Mouse (Mus musculus): ENCODE data around the gene Clec3b. TPM values are rescaled to one million over a fixed set of nuclear protein-coding genes. Genes with fewer than 3 reads are reported as not detected.

The Clec3b gene
- polyA plus RNA-seq, 1 experiment: 150 TPM

- DNase-seq (ENCODE audit: low read depth): no peak
Measured at GRCm38 (mm10) chr9:123153121-123153520, 2.4 kb downstream of the Clec3b start.

DNA sequence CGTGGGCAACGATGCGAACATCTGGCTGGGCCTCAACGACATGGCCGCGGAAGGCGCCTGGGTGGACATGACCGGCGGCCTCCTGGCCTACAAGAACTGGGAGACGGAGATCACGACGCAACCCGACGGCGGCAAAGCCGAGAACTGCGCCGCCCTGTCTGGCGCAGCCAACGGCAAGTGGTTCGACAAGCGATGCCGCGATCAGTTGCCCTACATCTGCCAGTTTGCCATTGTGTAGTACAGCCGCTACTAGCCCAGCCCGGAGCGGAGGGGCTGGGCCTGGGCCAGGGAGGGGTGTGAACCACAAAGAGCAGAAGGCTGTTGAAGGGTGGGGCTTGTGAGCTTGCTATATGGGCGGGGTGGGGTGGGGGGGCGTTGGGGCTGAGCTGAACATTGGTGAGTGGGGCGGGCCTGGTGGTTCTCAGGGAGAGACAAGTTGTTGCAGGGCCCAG, 6.2 kb downstream of the Clec3b start:
- DNase-seq (ENCODE audit: low read depth): no peak

GRCm38 (mm10) chr9:123157699-123158098, 7.0 kb downstream of the Clec3b start:
- DNase-seq (ENCODE audit: low read depth): no peak

- no peak for DNase-seq (ENCODE audit: low read depth)
Measured at GRCm38 (mm10) chr9:123158125-123158836, 7.5 kb downstream of the Clec3b start.

GRCm38 (mm10) chr9:123159330-123159729, 8.6 kb downstream of the Clec3b start:
- DNase-seq (ENCODE audit: low read depth): no peak

DNA sequence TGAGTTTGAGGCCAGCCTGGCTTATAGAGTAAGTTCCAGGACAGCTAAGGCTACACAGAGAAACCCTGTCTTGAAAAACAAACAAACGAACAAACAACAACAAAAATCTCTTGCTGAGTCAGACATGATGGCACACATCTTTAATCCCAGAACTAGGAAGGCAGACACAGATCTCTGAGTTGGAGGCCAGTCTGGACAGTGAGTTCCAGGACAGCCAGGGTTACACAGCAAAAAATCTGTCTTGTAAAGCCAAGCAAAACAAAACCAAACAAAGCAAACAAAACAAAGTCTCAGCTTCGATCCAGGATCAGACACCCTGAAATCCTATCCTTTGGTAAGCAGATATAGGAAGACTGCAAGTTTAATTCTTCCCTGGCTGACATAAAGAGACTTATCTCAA, 11.0 kb downstream of the Clec3b start:
- no peak for DNase-seq (ENCODE audit: low read depth)

GRCm38 (mm10) chr9:123162985-123163694, 12.4 kb downstream of the Clec3b start:
- DNase-seq (ENCODE audit: low read depth): no peak

DNA sequence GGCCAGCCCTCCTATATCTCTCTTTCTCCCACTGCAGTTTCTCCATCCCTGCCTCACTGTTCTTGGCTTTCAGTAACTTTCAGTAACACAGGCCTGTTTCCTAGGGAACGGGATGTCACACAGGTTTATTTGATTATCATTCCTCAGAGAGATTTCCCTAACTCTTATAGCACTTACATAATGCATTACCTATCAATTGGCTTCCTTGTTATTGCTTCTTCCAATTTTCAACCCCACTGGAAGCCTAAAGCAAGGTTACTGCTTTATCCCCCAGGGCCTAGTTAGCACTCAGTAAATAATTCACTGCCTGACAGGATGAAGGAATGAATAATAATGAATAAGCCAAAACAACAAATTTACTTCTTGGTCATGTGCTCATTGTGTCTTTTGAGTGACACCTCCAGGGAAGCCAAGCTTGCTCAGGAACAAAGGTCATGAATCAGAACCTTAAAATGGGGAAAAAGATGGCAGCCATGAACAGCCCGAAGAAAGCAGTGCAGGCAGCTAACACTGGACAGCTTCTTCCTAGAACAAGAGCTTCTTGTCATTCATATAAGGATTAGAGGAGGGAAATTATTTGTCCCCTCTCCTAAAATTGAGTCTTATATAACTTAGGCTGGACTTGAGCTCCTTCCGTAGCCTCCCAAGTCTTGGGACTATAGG, 15.2 kb downstream of the Clec3b start:
- DNase-seq (ENCODE audit: low read depth): no peak

GRCm38 (mm10) chr9:123173760-123174159, 23.0 kb downstream of the Clec3b start:
- DNase-seq (ENCODE audit: low read depth): no peak

DNA sequence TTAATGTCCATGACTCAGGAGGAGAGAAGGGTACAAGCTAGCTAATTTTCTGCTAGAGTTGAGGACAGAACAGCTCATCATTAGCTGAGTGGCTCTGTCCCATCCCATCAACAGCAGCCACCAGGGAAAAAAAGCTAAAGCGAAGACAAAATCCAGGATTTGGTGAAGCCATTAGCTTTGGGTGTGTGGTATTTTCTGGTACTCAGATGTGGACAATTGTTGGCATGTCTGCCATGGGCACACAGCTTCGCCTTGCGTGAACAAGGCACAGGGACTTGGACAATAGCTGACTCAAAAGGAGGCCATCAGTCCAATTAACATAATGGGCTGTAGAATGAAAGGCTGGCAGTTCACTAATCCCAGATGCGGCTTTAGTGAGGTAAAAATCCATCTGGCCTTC, 23.6 kb downstream of the Clec3b start:
- DNase-seq (ENCODE audit: low read depth): no peak

- no peak for DNase-seq (ENCODE audit: low read depth)
Measured at GRCm38 (mm10) chr9:123177380-123178048, 26.8 kb downstream of the Clec3b start.

DNA sequence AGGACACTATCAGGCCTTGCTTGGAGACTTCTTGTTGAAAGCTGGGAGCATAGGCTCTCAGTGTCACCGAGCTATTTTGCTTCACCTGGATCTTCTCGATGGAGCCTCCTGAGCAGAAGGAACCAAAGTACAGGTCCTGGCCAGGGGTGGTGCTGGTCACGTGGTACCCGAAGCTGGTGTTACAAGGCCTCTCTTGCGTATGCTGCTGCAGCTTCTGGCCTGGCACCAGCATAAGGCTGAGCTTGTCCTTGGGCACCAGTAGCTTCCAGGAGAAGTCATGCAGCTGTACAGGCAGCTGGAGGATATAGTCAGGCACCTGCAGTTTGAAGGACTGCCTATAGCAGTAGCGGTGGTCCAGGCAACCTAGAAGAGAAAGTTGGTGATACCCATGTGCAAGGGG, 29.3 kb downstream of the Clec3b start:
- DNase-seq (ENCODE audit: low read depth): no peak

GRCm38 (mm10) chr9:123183226-123183625, 32.5 kb downstream of the Clec3b start:
- DNase-seq (ENCODE audit: low read depth): no peak

GRCm38 (mm10) chr9:123185546-123185945, 34.8 kb downstream of the Clec3b start:
- no peak for DNase-seq (ENCODE audit: low read depth)

- no peak for DNase-seq (ENCODE audit: low read depth)
Measured at GRCm38 (mm10) chr9:123186151-123186550, 35.4 kb downstream of the Clec3b start.

DNA sequence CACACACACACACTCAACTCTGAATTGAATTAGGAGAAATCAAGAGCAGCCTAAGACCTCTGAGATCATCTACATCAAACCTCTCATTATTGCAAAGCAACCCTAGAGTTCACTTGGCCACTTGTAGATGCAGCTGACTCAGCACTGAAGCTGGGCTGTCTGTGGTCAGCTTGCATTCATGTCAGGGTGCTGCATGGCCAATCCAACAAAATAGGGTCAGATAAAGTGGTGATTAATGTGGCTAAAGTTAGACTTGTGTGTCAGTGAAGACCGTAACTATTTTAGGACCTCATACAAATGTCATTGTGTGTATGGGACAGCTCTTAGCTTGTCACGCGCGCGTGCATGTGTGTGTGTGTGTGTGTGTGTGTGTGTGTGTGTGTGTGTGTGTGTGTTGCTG, 36.8 kb downstream of the Clec3b start:
- no peak for DNase-seq (ENCODE audit: low read depth)

- DNase-seq (ENCODE audit: low read depth): no peak
Measured at GRCm38 (mm10) chr9:123188271-123188670, 37.5 kb downstream of the Clec3b start.

- DNase-seq (ENCODE audit: low read depth): no peak
Measured at GRCm38 (mm10) chr9:123200116-123200515, 49.4 kb downstream of the Clec3b start.

DNA sequence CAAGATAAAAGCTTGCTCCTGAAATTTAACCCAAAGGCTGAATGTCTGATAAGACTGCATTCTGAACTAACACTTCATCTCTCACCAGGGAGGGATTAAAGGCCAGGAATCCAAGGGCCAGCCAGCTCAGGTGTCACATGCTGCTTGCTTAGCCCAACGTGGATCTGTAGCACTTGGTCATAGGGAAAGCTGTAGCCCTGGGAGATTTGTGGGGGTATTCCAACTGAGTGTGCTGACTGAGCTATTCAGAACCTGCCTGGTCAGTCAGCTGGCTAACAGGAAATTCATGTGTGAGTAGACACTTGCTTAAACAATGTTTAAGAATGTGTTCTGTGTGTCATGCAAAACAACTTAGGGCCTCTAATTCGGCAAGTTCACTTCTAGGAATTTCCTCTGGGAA, 55.8 kb downstream of the Clec3b start:
- no peak for DNase-seq (ENCODE audit: low read depth)

- DNase-seq (ENCODE audit: low read depth): no peak
Measured at GRCm38 (mm10) chr9:123206948-123207347, 56.2 kb downstream of the Clec3b start.
